In the genomic region with DNA sequence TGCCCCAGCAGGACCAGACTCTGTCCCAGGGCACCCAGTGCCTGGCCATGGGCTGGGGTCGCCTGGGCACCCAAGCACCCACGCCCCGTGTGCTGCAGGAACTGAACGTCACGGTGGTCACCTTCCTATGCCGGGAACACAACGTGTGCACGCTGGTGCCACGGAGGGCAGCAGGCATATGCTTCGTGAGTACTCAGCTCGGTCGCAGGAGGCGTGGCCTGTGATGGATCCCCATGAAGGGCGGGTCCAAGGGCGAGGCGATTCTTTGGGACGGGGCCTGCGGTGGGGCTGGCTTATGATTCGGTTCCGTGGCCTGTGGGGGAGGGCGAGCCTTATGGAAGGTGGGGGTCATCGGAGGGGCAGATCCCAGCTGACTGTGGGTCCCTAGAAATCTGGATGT, we compare ENCODE assay signal across 7 mouse cellular contexts. TPM values are rescaled to one million over a fixed set of nuclear protein-coding genes. Genes with fewer than 3 reads are reported as not detected.
DNase-seq lines count a peak whose midpoint lies in the region; ATAC-seq and TF ChIP-seq lines count a peak whose summit lies in the region.

No protein-coding gene starts in this region.

- H3K36me3 ChIP-seq in ES-Bruce4 (ENCODE audit: control insufficient read depth, insufficient read depth, low read length, poor library complexity, severe bottlenecking) = no peaks in the 10 kb centered on the region
- H3K36me3 ChIP-seq in heart, postnatal 0 days (replicated peaks; ENCODE audit: control insufficient read depth, insufficient read depth, low read length) = no peaks in the 10 kb centered on the region
- no peaks in the 10 kb centered on the region for H3K36me3 ChIP-seq in liver, embryonic 14.5 days (replicated peaks; ENCODE audit: control insufficient read depth, insufficient read depth, low read depth)
- no peaks in the 10 kb centered on the region for H3K36me3 ChIP-seq in stomach, embryonic 16.5 days (ENCODE audit: control insufficient read depth, insufficient read depth, low read length)

- no peak for TF ChIP-seq EP300 in ES-Bruce4 (IDR thresholded peaks at IDR 0.05; ENCODE audit: insufficient read depth, low read depth, low read length)
- no peak for TF ChIP-seq EP300 in heart, postnatal 0 days (IDR thresholded peaks at IDR 0.05; ENCODE audit: low read depth)
- TF ChIP-seq EP300 in liver, embryonic 14.5 days (IDR thresholded peaks at IDR 0.05; ENCODE audit: low read depth) = no peak

- no peak for TF ChIP-seq CTCF in ES-Bruce4 (IDR thresholded peaks at IDR 0.05; ENCODE audit: low read depth, low read length)
- no peak for TF ChIP-seq CTCF in heart, postnatal 0 days (IDR thresholded peaks at IDR 0.05; ENCODE audit: low read depth)
- TF ChIP-seq CTCF in liver, embryonic 14.5 days (IDR thresholded peaks at IDR 0.05; ENCODE audit: low read depth) = no peak

- H3K27me3 ChIP-seq in ES-Bruce4 (ENCODE audit: control insufficient read depth, insufficient read depth, low read length, poor library complexity, severe bottlenecking) = no peaks in the 10 kb centered on the region
- peaks cover 7% of the 10 kb centered on the region; the same call in 1 of the 2 replicates for H3K27me3 ChIP-seq in heart, postnatal 0 days (ENCODE audit: control insufficient read depth, insufficient read depth, low read length)
- no peaks in the 10 kb centered on the region; the same call in 1 of the 2 replicates for H3K27me3 ChIP-seq in liver, embryonic 14.5 days (ENCODE audit: control insufficient read depth, insufficient read depth, low read length)
- H3K27me3 ChIP-seq in stomach, embryonic 16.5 days (ENCODE audit: control insufficient read depth, insufficient read depth, low read length) = no peaks in the 10 kb centered on the region

- 5% methylated on average over 22 of the region's 22 CpGs for WGBS in heart, postnatal 0 days
- 1% methylated on average over 22 of the region's 22 CpGs for WGBS in liver, embryonic 14.5 days (ENCODE audit: insufficient replicate concordance)
- WGBS in stomach, embryonic 16.5 days = 7% methylated on average over 22 of the region's 22 CpGs

- H3K9ac ChIP-seq in ES-Bruce4 (ENCODE audit: low read depth, poor library complexity, severe bottlenecking) = no peak overlapping the region
- H3K9ac ChIP-seq in heart, postnatal 0 days (replicated peaks; ENCODE audit: low read depth, low read length) = no peak overlapping the region
- no peak overlapping the region; the same call in 1 of the 2 replicates for H3K9ac ChIP-seq in liver, embryonic 14.5 days (replicated peaks)
- peak overlapping the region; percentile 54; the same call in 1 of the 2 replicates for H3K9ac ChIP-seq in stomach, embryonic 16.5 days (ENCODE audit: low read length)

- peak overlapping the region; percentile 17 for H3K4me3 ChIP-seq in ES-Bruce4 (ENCODE audit: low read depth, low read length)
- H3K4me3 ChIP-seq in heart, postnatal 0 days (ENCODE audit: low read depth, low read length) = no peak overlapping the region
- H3K4me3 ChIP-seq in liver, embryonic 14.5 days (ENCODE audit: insufficient read depth in 1 of 2, low read depth in 2 of 2, low read length in 2 of 2) = peak overlapping the region in 1 of 2 experiments; percentile 21; a peak in 1 of 4 replicates
- no peak overlapping the region for H3K4me3 ChIP-seq in stomach, embryonic 16.5 days (replicated peaks; ENCODE audit: low read length)

- DNase-seq in 416B (ENCODE audit: low read depth) = peak; percentile 79
- no peak for DNase-seq in heart, postnatal 0 days (ENCODE audit: low spot score)
- no peak for DNase-seq in liver, embryonic 14.5 days (ENCODE audit: low read depth in 3 of 3, low spot score in 3 of 3)
- no peak for DNase-seq in left cerebral cortex, adult 9 months (ENCODE audit: low spot score in 2 of 2)
- no peak for DNase-seq in thymus, postnatal 36 days

- H3K4me1 ChIP-seq in ES-Bruce4 (ENCODE audit: control insufficient read depth, insufficient read depth, low read length) = no peaks in the 10 kb centered on the region
- H3K4me1 ChIP-seq in heart, postnatal 0 days (ENCODE audit: control insufficient read depth, insufficient read depth) = 0 out of 2 replicates have a peak, but pooled peaks cover 11% of the 10 kb centered on the region
- H3K4me1 ChIP-seq in liver, embryonic 14.5 days (replicated peaks; ENCODE audit: control insufficient read depth in 2 of 2, insufficient read depth in 2 of 2, low read length in 1 of 2) = peaks cover 6 to 23% of the 10 kb centered on the region in 2 experiments
- no peaks in the 10 kb centered on the region for H3K4me1 ChIP-seq in stomach, embryonic 16.5 days (ENCODE audit: control insufficient read depth, insufficient read depth, low read length)

- H3K9me3 ChIP-seq in ES-Bruce4 (replicated peaks; ENCODE audit: control insufficient read depth, insufficient read depth, low read length, poor library complexity, severe bottlenecking) = no peaks in the 10 kb centered on the region
- no peaks in the 10 kb centered on the region for H3K9me3 ChIP-seq in heart, postnatal 0 days (replicated peaks; ENCODE audit: control insufficient read depth, low read length)
- H3K9me3 ChIP-seq in liver, embryonic 14.5 days (ENCODE audit: control insufficient read depth, low read length) = no peaks in the 10 kb centered on the region
- H3K9me3 ChIP-seq in stomach, embryonic 16.5 days (replicated peaks; ENCODE audit: control insufficient read depth, low read length) = no peaks in the 10 kb centered on the region

- H3K4me2 ChIP-seq in heart, postnatal 0 days (ENCODE audit: low read depth, low read length) = peak overlapping the region; percentile 30
- peak overlapping the region; percentile 56 for H3K4me2 ChIP-seq in liver, embryonic 14.5 days (ENCODE audit: low read depth)
- H3K4me2 ChIP-seq in stomach, embryonic 16.5 days (ENCODE audit: low read depth, low read length) = peak overlapping the region; percentile 37

- no peak overlapping the region for H3K27ac ChIP-seq in ES-Bruce4 (ENCODE audit: insufficient read depth, low read length)
- no peak overlapping the region for H3K27ac ChIP-seq in heart, postnatal 0 days (ENCODE audit: low read depth)
- H3K27ac ChIP-seq in liver, embryonic 14.5 days = no peak overlapping the region
- no peak overlapping the region for H3K27ac ChIP-seq in stomach, embryonic 16.5 days (ENCODE audit: low read length)

- ATAC-seq in heart, postnatal 0 days (ENCODE audit: insufficient read depth, low read depth) = no peak
- peak; percentile 34; the same call in 1 of the 2 replicates for ATAC-seq in liver, embryonic 14.5 days (ENCODE audit: insufficient read depth)
- peak; percentile 57; the same call in 1 of the 2 replicates for ATAC-seq in stomach, embryonic 16.5 days (ENCODE audit: insufficient read depth, low FRiP score)

- TF ChIP-seq POLR2A in ES-Bruce4 (IDR thresholded peaks at IDR 0.05; ENCODE audit: insufficient read depth, low read length) = no peak

RNA-seq across cellular contexts. Expression of gene Elane, which starts 4.1 kb away (rescaled TPM):
- polyA plus RNA-seq in ES-Bruce4 (2011; ENCODE audit: insufficient read depth, insufficient read length, low read depth, missing spikeins) = not detected in 2 replicates
- not detected in 2 replicates for total RNA-seq in heart, postnatal 0 days (2014; rRNA removed; ENCODE audit: low replicate concordance)
- not detected in 2 replicates for polyA plus RNA-seq in heart, postnatal 0 days (2015; fragmentation: Nextera tagmentation; extraction: Ambion mirVana)
- polyA plus RNA-seq in liver, embryonic 14.5 days (2012; rRNA removed) = 52.2 and 61.9 TPM in 2 replicates
- polyA plus RNA-seq in liver, embryonic 14.5 days (2014; fragmentation: Nextera tagmentation; extraction: Ambion mirVana) = 116 and 151 TPM in 2 replicates
- polyA plus RNA-seq in stomach, embryonic 16.5 days (2015; fragmentation: Nextera tagmentation; extraction: Ambion mirVana) = 6.3 and 9.8 TPM in 2 replicates

RNA-seq across cellular contexts. Expression of gene Plppr3, which starts 7.5 kb away (rescaled TPM):
- polyA plus RNA-seq in ES-Bruce4 (2011; ENCODE audit: insufficient read depth, insufficient read length, low read depth, missing spikeins) = 6.4 and 8.3 TPM in 2 replicates
- total RNA-seq in heart, postnatal 0 days (2014; rRNA removed; ENCODE audit: low replicate concordance) = 3.2 and 5.9 TPM in 2 replicates
- polyA plus RNA-seq in heart, postnatal 0 days (2015; fragmentation: Nextera tagmentation; extraction: Ambion mirVana) = 2.5 and 3.0 TPM in 2 replicates
- polyA plus RNA-seq in liver, embryonic 14.5 days (2012; rRNA removed) = 6.7 and 7.0 TPM in 2 replicates
- 2.8 and 3.0 TPM in 2 replicates for polyA plus RNA-seq in liver, embryonic 14.5 days (2014; fragmentation: Nextera tagmentation; extraction: Ambion mirVana)
- polyA plus RNA-seq in stomach, embryonic 16.5 days (2015; fragmentation: Nextera tagmentation; extraction: Ambion mirVana) = 28.7 and 29.1 TPM in 2 replicates

RNA-seq across cellular contexts. Expression of gene Prtn3, which starts 7.7 kb away (rescaled TPM):
- 8.7 and 13.1 TPM in 2 replicates for polyA plus RNA-seq in ES-Bruce4 (2011; ENCODE audit: insufficient read depth, insufficient read length, low read depth, missing spikeins)
- not detected in 2 replicates for total RNA-seq in heart, postnatal 0 days (2014; rRNA removed; ENCODE audit: low replicate concordance)
- 0.70 and 0.74 TPM in 2 replicates for polyA plus RNA-seq in heart, postnatal 0 days (2015; fragmentation: Nextera tagmentation; extraction: Ambion mirVana)
- 133 and 152 TPM in 2 replicates for polyA plus RNA-seq in liver, embryonic 14.5 days (2012; rRNA removed)
- polyA plus RNA-seq in liver, embryonic 14.5 days (2014; fragmentation: Nextera tagmentation; extraction: Ambion mirVana) = 86.8 and 132 TPM in 2 replicates
- polyA plus RNA-seq in stomach, embryonic 16.5 days (2015; fragmentation: Nextera tagmentation; extraction: Ambion mirVana) = 4.1 and 7.2 TPM in 2 replicates

RNA-seq across cellular contexts. Expression of gene Cfd, which starts 8.7 kb away (rescaled TPM):
- not detected in 2 replicates for polyA plus RNA-seq in ES-Bruce4 (2011; ENCODE audit: insufficient read depth, insufficient read length, low read depth, missing spikeins)
- total RNA-seq in heart, postnatal 0 days (2014; rRNA removed; ENCODE audit: low replicate concordance) = 0.19 TPM in 1 of 2 replicates, not detected in the other
- polyA plus RNA-seq in heart, postnatal 0 days (2015; fragmentation: Nextera tagmentation; extraction: Ambion mirVana) = 0.22 TPM in 1 of 2 replicates, not detected in the other
- 0.14 and 0.29 TPM in 2 replicates for polyA plus RNA-seq in liver, embryonic 14.5 days (2012; rRNA removed)
- polyA plus RNA-seq in liver, embryonic 14.5 days (2014; fragmentation: Nextera tagmentation; extraction: Ambion mirVana) = not detected in 2 replicates
- polyA plus RNA-seq in stomach, embryonic 16.5 days (2015; fragmentation: Nextera tagmentation; extraction: Ambion mirVana) = not detected in 2 replicates

RNA-seq across cellular contexts. Expression of gene Med16, which starts 26.7 kb away (rescaled TPM):
- 17.4 and 17.5 TPM in 2 replicates for polyA plus RNA-seq in ES-Bruce4 (2011; ENCODE audit: insufficient read depth, insufficient read length, low read depth, missing spikeins)
- total RNA-seq in heart, postnatal 0 days (2014; rRNA removed; ENCODE audit: low replicate concordance) = 64.7 and 77.6 TPM in 2 replicates
- polyA plus RNA-seq in heart, postnatal 0 days (2015; fragmentation: Nextera tagmentation; extraction: Ambion mirVana) = 30.9 and 36.2 TPM in 2 replicates
- polyA plus RNA-seq in liver, embryonic 14.5 days (2012; rRNA removed) = 13.3 and 14.3 TPM in 2 replicates
- polyA plus RNA-seq in liver, embryonic 14.5 days (2014; fragmentation: Nextera tagmentation; extraction: Ambion mirVana) = 10.0 and 12.0 TPM in 2 replicates
- polyA plus RNA-seq in stomach, embryonic 16.5 days (2015; fragmentation: Nextera tagmentation; extraction: Ambion mirVana) = 39.6 and 42.3 TPM in 2 replicates
